Mouse (Mus musculus): Measurements from ENCODE around the gene Tgm1.
"Not testable (repeated sequence)": the region's sequence is repeated elsewhere in the genome, so short reads cannot be mapped to it uniquely, and the experiment has no call there.

The Tgm1 gene

DNA sequence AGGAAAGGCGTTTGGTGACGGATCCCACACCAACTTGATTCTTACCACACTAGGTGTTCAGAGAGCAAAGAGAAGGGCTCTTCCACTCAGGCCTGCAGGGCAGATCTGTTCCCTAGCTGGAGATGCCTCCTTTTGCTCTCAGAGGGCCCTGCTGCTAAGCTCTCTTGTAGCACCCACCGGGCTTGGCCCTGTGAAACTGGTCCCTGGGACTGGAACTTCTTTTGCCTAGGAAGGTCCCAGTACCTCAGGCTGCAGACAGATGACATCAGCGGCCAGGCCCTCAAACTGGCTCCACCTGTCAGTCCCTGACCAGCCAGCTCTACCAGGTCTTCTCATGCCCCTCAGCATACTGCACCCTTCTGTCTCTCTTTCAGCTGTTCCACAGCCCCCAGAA, at the start of gene Tgm1:
Tgm1 (minus strand) TSS at position 198 of the 394 bp plus-strand sequence.
- in situ Hi-C loops (cut with MboI, MseI), result no loop called here

DNA sequence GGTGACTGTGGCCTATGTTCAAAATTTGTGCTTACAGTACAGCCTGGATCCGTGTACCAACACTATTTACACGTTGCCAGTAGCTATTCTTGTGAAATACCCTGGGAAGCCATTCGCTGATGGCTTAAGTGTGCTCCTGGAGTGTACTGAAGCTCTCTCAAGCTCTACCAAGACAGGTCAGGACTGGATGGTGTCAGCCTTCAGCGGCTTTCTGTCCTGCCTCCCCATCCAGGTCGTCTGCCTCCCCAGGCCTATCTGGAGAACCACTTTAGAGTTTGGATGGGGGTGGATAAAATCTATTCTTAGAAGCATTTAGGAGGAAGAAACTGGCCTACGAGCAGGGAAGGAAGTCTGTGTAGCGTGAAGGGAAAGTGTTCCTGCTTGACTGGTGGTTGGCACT, 49.4 kb upstream of the Tgm1 start:
- in situ Hi-C loops (cut with MboI, MseI), result no loop called here

DNA sequence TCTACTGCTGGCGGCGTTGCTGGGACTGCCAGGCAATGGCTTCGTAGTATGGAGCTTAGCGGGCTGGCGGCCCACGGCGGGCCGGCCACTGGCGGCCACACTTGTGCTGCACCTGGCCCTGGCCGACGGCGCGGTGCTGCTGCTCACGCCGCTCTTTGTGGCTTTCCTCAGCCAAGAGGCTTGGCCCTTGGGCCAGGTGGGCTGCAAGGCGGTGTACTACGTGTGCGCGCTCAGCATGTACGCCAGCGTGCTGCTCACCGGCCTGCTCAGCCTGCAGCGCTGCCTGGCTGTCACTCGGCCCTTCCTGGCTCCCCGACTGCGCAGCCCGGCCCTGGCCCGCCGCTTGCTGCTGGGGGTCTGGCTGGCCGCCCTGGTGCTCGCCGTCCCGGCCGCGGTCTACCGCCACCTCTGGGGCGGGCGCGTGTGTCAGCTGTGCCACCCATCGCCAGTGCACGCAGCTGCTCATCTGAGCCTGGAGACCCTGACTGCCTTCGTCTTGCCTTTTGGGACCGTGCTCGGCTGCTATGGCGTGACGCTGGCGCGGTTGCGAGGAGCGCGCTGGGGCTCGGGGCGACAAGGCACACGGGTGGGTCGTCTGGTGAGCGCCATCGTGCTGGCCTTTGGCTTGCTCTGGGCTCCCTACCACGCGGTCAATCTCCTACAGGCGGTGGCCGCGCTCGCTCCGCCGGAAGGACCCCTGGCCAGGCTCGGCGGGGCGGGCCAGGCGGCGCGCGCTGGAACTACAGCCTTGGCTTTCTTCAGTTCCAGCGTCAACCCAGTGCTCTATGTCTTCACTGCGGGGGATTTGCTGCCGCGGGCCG, 48.5 kb upstream of the Tgm1 start:
- in situ Hi-C loops (cut with MboI, MseI), result no loop called here

DNA sequence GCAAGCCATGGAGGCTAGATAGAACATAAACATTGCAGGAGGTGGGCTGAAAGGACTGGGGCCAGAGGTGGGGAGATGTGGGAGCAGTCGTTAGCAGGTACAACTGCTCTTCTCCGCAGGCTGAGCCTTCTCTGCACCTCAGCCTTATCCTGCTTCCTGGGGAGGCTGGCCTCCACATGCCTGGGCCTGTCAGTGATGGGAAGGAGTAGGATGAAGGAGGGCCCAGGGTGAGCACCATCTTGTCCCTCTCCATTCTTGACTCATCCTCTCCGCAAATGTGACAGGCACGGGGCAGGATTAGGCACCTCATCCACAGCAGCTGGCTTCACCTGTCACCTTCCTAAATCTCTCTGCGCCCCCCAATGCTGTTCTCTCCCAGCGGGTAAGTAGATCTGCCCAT, 47.4 kb upstream of the Tgm1 start, which contains the start of gene Ltb4r2:
Ltb4r2 (plus strand) TSS at position 266 of the 400 bp plus-strand sequence.
- in situ Hi-C loops (cut with MboI, MseI), result no loop called here

DNA sequence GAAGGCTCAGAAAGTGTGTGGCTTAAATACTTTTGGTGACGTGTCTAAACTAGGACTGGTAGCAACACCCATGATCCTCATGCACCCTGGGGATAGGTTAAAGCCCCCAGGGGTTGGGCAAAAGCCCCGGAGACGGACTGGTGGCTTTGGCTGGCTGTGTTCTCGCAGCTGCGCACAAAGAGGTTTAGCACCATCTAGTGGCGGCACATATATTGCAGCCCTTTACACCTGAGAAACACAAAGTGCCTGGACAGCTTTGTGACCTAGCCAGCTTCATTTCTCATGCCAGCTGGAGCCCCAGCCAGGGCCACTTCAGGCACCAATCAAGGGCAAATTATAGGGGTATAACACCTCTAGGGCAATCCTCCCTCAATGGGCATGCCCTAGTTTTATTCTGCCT, 46.4 kb upstream of the Tgm1 start:
- in situ Hi-C loops (cut with MboI, MseI), result not testable (repeated sequence)

DNA sequence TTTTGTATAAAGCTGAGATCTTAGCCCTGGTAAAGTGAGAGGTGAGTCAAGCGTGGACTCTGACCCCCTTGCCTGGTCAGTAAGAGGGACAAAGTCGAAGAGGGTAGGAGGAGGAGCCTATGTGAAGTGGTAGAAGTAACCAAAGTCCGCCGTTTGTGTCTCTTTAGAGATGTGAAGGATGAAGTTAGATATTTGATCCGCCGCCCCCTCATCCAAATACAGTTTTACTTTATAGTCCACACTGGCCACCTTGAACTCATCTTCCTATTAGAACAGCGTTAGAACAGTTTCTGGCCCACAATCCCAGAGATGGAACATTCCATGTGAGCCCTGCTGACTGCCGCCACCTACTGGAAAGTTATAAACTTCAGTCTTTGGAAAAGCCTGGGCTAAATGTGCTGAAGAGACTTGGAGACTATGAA, 44.6 kb upstream of the Tgm1 start, which contains the start of gene Cideb:
Cideb (minus strand) TSS at position 96 of the 422 bp plus-strand sequence.
- in situ Hi-C loops (cut with MboI, MseI), result no loop called here

DNA sequence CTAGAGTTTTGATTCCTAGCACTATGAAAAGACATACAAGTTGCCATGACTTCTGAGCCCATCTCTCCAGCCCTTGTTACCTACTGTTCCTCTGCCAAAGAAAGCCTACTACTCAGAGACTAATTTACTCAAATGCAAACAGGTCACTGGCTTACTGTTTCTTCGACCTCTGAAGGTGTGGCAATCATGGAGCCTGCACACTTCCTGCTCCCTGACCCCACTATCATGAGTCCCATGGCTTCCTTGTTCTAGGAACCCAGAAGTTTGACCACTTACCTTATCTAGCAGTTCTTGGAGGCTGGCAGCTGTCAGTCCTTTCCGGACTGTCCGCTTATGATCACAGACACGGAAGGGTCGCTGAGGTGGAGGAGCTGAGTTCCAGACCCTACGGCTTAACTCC, 43.8 kb upstream of the Tgm1 start:
- in situ Hi-C loops (cut with MboI, MseI), result no loop called here

DNA sequence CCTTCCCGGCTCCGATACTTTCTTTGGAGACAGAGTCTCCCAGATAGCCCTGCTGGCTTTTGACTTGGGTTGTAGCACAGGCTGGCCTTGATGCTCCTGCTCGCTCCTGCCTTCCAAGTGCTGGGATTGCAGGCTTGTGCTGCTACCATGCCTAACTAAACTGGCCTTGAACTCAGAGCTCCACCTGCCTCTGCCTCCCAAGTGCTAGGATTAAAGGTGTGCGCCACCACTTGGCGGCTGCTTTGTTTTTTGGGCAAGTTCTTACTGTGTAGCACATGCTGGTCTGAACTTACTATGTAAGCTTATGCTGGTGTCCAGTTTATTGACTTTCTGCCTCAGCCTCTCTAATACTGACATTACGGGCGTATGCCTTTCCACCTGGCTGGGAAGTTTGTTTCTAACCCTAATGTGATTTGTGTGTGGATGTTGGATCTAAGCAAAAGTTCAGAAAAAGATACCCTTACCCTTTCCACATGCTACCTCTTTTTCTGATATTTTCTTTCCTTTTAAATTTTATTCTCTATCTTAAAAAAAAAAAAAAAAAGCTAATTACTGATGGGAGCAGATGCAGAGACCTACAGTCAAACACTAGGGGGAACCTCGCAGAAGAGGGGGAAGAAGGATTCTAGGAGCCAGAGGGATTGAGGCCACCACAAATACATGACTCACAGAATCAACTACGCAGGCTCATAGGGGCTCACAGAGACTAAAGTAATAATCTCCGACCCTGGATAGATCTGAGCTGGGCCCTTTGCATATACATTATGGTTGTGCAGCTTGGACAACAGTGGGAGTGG, 33.5 kb upstream of the Tgm1 start:
- in situ Hi-C loops (cut with MboI, MseI), result no loop called here

DNA sequence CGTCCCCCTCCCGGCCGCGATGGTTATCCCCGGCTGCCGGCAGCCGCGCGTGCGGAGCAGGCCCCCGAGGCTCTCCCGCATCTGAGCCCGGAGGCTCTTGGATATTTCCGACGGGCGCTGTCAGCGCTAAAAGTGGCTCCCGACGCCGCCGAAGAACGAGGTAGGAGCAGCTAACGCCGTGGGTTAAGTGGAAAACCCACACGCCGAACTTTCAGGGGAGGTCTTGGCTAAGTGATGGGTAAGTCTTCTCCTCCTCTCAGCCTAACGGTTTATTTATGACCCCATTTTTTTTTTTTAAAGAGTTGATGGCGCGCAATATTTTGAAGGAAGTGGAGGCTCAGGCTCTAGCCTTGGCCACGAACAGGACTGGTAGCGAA, 32.1 kb upstream of the Tgm1 start:
- in situ Hi-C loops (cut with MboI, MseI), result no loop called here

DNA sequence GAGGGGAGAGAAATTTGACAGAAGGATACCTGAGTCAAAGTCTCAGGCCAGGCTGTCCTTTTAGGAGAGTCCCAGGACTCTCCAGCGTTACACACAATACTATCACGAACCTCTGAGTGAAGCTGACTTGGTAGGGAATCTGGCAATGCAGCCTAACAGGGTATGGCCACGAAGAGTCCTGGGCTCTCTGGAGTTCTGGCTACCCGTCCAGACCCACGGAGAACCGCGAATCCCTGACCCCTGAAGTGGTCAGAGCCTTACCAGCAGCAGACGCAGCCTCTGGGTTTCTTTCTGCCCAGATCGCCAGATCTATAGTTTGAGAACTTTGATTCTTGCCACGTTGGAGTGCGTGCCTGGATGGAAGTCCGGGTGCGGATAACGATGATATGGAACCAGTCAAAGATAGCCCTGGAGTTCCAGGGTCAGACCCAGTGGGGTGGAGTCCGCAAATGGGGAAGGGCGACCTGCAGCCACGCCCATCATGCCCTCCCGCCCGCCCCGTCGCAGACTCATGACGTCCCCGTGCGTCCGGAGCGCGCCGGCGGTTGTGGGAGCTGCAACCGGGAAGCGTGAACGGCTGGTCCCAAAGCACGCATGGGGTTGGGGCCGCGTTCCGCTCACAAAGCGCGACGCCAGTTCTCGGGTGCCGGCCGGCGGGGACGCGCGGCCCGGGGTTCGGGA, 31.6 kb upstream of the Tgm1 start, which contains the start of the genes Dhrs1 and Nop9:
Dhrs1 (minus strand) TSS at position 511 of the 681 bp plus-strand sequence.
Nop9 (plus strand) TSS at position 514 of the 681 bp plus-strand sequence.
- in situ Hi-C loops (cut with MboI, MseI), result no loop called here

DNA sequence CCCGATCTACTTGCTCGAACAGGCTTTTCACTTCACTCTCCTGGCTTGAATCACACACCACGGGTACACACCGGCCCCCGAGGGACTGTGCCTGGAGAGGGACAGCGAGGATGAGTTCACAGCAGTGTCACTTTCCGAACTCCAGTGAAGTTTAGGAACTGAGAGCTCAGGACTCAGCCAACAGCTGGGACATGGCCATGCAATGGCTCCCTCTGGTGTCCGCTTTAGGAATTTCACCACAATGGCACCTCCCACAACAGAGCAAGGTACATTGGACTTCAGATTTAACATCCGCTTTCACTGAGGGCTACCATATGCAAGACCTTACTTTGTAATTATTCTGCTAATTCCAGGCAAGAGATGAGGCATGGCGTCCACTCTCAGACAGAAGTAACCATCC, 30.0 kb upstream of the Tgm1 start:
- in situ Hi-C loops (cut with MboI, MseI), result no loop called here

DNA sequence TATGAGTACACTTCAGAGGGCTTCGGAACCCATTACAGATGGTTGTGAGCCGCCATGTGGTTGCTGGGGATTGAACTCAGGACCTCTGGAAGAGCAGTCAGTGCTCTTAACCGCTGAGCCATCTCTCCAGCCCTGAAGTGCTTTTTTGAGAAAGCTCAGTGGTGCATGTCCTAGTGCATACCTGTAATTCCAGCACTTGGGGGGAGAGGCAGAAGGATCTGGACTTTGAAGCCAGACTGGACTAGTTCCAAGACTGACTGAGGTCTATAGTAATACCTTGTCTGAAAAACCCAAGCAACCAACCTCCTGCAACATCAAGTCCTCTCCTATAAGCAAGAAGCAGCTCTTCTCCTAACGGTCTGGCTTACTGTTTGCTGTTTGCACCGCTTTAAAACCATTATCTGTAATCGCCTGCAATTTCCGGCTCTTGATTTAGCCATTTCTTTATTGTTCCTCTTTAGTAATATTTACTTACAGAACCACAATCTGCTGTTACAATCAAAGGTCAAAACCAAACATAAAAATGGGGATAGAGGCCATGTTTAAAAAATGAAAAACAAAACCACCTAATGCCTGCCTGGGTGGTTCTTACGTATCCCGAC, 23.5 kb upstream of the Tgm1 start:
- in situ Hi-C loops (cut with MboI, MseI), result no loop called here

DNA sequence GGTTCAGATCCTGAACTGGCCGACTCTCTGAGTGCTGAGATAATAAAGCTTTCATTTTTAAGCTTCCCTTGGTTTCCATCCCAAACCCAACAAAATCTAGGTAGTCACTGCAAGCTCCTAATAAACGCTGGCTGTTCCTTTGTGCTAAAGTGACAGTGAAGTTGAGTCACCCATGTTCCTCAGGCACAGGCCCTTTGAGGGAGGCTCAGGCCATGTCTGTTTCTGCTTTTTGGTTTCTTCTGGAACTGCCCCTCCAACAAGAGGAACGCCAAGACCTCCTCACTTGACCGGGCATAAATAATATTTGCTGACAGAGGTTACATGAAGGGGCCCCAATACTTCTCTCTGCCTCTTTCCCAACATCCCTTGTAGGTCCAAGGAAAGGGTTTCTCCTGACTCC, 22.0 kb upstream of the Tgm1 start:
- in situ Hi-C loops (cut with MboI, MseI), result no loop called here

DNA sequence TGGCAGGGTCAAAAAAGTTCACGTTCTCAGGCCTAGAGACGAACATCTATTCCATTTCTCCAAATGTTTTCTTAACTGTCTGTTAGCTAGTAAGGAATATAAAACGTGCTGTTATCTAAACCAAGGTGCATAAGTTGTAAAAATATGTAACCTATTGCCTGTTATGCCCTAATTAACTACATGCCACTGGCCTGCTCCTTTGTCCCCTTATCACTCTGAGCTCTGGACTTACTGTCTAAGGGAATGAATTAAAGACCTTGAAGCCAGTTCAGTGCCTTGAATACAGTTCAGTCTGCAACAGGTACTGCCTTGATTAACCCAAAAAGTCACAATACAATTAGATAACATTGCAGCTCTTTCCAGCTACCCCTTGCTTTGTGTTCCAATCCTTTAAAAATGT, 21.6 kb upstream of the Tgm1 start:
- in situ Hi-C loops (cut with MboI, MseI), result no loop called here

DNA sequence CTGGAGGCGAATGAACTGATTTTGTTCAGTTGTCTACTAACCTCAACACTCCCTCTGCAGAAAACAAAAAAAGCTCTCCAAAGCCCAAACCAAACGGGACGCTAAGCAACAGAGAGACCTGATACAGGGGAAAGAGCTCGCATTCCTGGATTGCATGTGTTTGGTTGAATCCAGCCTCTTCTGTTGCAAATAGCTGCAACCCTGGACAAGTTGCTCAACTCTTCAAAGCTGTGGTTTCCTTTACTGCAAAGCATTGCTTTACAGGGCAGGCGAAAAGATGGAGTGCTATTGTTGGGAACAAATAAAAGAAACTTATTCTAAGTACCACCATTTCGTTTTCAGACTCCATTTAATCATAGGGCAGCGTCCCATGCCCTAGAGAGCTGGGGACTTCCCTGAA, 21.1 kb upstream of the Tgm1 start:
- in situ Hi-C loops (cut with MboI, MseI), result no loop called here

DNA sequence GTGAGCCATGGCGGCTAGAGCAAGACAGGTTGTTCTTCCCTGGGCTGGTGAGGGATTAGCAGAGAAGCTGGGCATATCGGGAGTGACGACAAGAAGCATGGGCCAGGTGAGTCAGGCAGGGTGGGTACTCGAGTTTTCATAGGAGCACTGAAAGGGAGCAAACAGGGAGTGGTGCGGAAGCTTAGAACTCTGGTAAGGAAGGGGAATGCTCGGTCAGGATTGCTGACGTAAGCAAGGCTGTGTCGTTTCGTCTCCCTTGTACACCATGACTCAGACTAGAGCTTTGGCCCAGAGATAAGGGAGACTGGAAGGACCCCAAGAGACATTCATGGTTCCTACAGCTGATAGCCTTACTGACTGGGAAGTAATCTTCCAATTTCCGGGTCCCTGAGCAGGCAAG, 20.2 kb upstream of the Tgm1 start:
- in situ Hi-C loops (cut with MboI, MseI), result no loop called here

DNA sequence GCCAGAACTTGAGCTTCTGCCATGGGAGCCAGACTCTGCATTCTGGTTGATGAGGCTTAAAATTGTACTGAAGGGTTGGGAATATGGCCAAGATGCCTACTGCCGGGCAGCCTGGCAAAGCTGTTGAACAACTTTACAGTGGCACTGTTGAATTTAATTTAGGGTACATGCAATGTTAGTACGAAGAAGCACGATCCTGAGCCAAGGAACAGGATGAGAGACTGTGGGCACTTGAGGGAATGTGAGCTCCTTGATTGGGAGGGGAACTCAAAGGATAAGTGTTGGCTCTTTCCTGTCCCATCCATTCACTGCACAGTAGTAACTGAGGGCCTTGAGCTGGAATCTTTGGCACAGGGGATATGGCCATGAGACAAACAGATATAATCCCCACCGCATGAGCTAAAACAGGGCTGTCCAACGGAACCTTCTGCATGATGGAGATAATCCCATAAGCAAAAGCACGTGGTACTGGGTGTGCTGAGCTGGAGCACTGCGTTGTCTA, 16.9 kb upstream of the Tgm1 start:
- in situ Hi-C loops (cut with MboI, MseI), result no loop called here

DNA sequence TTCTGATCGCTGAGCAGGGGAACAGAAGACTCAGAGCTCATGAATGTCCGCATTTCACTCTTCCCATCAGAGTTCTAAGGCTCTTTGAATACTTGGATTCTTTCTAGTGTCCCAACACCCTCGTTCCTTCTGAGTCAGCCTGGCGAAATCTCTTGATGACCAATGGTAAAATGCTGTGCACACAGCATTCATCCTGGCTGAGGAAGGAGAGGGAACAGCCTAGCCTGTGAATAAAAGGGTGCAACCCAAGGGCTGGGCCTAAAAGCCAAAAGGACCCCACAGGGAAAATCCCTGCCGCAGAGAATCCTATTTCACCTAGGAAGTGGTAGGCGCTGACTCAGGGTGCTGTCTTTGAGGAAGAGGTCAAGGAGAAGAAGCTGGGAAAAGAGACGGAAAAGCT, 16.4 kb upstream of the Tgm1 start:
- in situ Hi-C loops (cut with MboI, MseI), result no loop called here

DNA sequence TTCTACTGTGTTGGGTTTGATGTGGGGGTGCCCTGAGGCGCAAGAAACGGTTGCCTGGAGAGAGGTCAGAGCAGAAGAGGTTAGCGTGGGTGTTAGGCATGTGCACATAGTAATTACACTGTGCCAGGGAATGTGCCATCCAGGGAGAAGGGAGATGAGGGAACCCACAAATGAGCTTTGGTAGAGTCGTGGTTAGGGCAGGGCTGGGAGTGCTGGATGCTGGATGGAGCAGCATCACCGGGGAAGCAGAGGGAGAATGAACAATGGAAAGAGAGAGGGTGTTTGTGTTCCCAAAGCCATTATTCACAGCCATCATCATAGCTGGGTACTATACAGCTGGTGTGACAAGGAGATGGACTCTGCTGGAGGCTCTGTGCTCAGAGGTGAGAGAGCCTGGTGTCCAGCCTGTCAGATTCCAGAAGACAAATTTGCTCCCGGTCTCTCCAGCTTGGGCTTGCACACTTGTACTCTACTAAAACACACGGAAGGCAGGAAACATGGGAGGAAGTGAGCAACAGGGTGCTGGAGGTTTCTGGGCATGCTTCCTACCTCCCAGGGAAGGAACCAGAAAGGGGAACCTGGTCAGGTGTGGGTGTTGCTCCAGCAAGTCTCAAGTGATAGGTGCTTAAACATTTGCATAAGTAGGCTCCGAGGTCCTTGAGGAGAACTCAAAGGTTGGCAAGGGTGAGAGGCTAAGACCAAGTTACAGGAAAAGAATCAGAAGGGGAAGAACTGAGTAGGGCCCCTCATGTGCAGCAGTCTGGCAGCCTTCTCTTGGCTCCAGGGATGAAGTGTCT, 14.4 kb upstream of the Tgm1 start:
- in situ Hi-C loops (cut with MboI, MseI), result no loop called here

DNA sequence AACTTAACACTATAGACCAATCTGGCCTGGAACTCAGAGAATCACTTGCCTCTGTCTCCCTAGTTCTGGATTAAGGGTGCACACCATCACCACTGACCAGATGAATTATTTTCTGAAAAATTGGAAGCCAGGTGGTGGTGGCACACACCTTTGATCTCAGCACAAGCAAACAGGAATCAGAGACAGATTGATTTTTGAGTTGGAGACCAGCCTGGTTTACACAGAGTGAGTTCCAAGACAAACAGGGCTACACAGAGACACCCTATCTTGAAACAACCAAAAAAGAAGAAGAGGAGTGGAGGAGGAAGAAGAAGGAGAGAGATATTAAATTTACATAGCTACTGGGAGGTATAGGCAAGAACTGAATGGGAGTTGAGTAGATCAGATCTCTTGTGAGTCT, 12.5 kb upstream of the Tgm1 start:
- in situ Hi-C loops (cut with MboI, MseI), result no loop called here
